Mouse (Mus musculus): ENCODE results near the gene Agbl2.

DNA sequence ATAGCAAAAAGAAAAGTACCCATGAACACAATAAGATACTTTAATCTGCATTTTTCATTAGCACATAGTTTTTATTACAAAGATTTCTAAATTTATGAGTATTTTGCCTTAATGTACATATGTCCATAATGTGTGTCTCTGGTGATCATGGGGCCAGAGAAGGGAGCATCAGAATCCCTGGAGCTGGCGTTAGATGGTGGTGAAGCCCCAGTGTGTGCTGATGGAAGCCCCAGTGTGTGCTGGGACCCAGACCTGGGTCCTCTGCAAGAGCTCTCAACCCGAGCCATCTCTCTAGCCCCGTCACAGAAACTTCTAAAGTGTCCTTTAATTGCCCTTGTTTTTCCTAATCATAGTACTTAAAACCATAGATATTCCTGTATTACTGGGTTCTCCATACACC is 43.2 kb upstream of the Agbl2 start:
- TF ChIP-seq CTCF (IDR thresholded peaks at IDR 0.05; ENCODE audit: low read depth) (no peak), EP300 (IDR thresholded peaks at IDR 0.05; ENCODE audit: low read depth) (no peak)

All from liver, postnatal 0 days (tissue).